Mouse (Mus musculus) liver, embryonic 13.5 days (tissue): ENCODE results near the gene 1700013G24Rik. TPM values are rescaled to one million over a fixed set of nuclear protein-coding genes. Genes with fewer than 3 reads are reported as not detected.

Source experiments
- ATAC-seq: fragments of 200-750 bp; cut with Nextera tagmentation; 2 replicates; pipeline ENCODE4 v1.8.0; 2017; ENCODE audit warnings: low read depth, mild to moderate bottlenecking, moderate number of reproducible peaks, moderate library complexity
- DNase-seq: peaks from one replicate; pipeline ENCODE4 v3.0.0; 2022
- H3K27ac ChIP-seq: fragments of 300-500 bp; sonication (generic); 2 replicates; pipeline ENCODE4 v1.5.1; 2015; ENCODE audit warnings: moderate library complexity, mild to moderate bottlenecking, inconsistent platforms
- H3K27me3 ChIP-seq: fragments of 300-500 bp; sonication (generic); 2 replicates; pipeline ENCODE4 v1.6.1; 2015; ENCODE audit warnings: mild to moderate bottlenecking, inconsistent platforms
- H3K36me3 ChIP-seq: fragments of 300-500 bp; sonication (generic); 2 replicates; pipeline ENCODE4 v1.6.1; 2015; ENCODE audit warnings: mild to moderate bottlenecking, inconsistent platforms
- H3K4me1 ChIP-seq: fragments of 300-500 bp; sonication (generic); replicated peaks from 2 replicates; pipeline ENCODE4 v1.6.1; 2015; ENCODE audit warnings: inconsistent platforms
- H3K4me2 ChIP-seq: fragments of 300-500 bp; sonication (generic); 2 replicates; pipeline ENCODE4 v1.6.1; 2015; ENCODE audit warnings: inconsistent platforms, mild to moderate bottlenecking, moderate library complexity
- H3K4me3 ChIP-seq: fragments of 300-500 bp; sonication (generic); replicated peaks from 2 replicates; pipeline ENCODE4 v1.5.1; 2015; ENCODE audit warnings: mild to moderate bottlenecking, inconsistent platforms
- H3K9ac ChIP-seq: fragments of 300-500 bp; sonication (generic); 2 replicates; pipeline ENCODE4 v1.6.1; 2015; ENCODE audit warnings: mild to moderate bottlenecking, inconsistent platforms
- H3K9me3 ChIP-seq: fragments of 300-500 bp; sonication (generic); replicated peaks from 2 replicates; pipeline ENCODE4 v1.6.1; 2016; ENCODE audit warnings: inconsistent platforms
- WGBS: fragments of 180-500 bp; shearing (Covaris S2); methylation state at CpG from one replicate; pipeline ENCODE4 v1.1.7; 2015; ENCODE audit not compliant: insufficient replicate concordance; 5-methylcytosine and 5-hydroxymethylcytosine counted together
- polyA plus RNA-seq: library from polyadenylated mRNA; unstranded; fragments of >200 nt; fragmentation: Nextera tagmentation; extraction: Ambion mirVana; gene quantifications from 2 replicates; pipeline ENCODE4 v1.2.1, GENCODE M21; 2015

1700013G24Rik gene
- polyA plus RNA-seq, 1 experiment from 2014 or later: not detected

GRCm38 (mm10) chr4:137500149-137500548 is 47.1 kb downstream of the 1700013G24Rik start:
- H3K9ac ChIP-seq: no peak overlapping the region
- H3K27ac ChIP-seq: no peak overlapping the region
- DNase-seq (no peak), ATAC-seq (no peak)
- H3K4me2 ChIP-seq: no peak overlapping the region
- peaks cover 30% of the 10 kb centered on the region for H3K4me1 ChIP-seq
- H3K9me3 ChIP-seq: no peaks in the 10 kb centered on the region
- no peak overlapping the region for H3K4me3 ChIP-seq
- H3K36me3 ChIP-seq: peaks cover 12% of the 10 kb centered on the region; the same call in 1 of the 2 replicates
- 73% methylated on average over 12 of the region's 12 CpGs for WGBS
- H3K27me3 ChIP-seq: no peaks in the 10 kb centered on the region

GRCm38 (mm10) chr4:137500953-137501352 is 47.9 kb downstream of the 1700013G24Rik start:
- no peaks in the 10 kb centered on the region for H3K27me3 ChIP-seq

GRCm38 (mm10) chr4:137502183-137502582 is 49.1 kb downstream of the 1700013G24Rik start:
- Histone ChIP-seq H3K27me3 (no peaks in the 10 kb centered on the region), H3K4me1 (peaks cover 27% of the 10 kb centered on the region), H3K4me3 (no peak overlapping the region), H3K9me3 (no peaks in the 10 kb centered on the region), H3K27ac (no peak overlapping the region), H3K36me3 (peaks cover 12% of the 10 kb centered on the region; the same call in 1 of the 2 replicates), H3K4me2 (no peak overlapping the region), H3K9ac (no peak overlapping the region)
- WGBS: 82% methylated on average over 10 of the region's 10 CpGs
- DNase-seq (no peak), ATAC-seq (no peak)

More at GRCm38 (mm10) chr4:137500953-137501352, 47.9 kb downstream of the 1700013G24Rik start:
- Histone ChIP-seq H3K36me3 (peaks cover 12% of the 10 kb centered on the region; the same call in 1 of the 2 replicates), H3K9me3 (no peaks in the 10 kb centered on the region), H3K4me3 (no peak overlapping the region), H3K4me1 (peaks cover 29% of the 10 kb centered on the region), H3K4me2 (no peak overlapping the region), H3K9ac (no peak overlapping the region), H3K27ac (no peak overlapping the region)
- WGBS: 82% methylated on average over 5 of the region's 5 CpGs
- ATAC-seq: no peak
- DNase-seq: no peak

- no peak overlapping the region for H3K4me3 ChIP-seq
- no peak overlapping the region for H3K4me2 ChIP-seq
- ATAC-seq (no peak), DNase-seq (no peak)
- H3K27ac ChIP-seq: no peak overlapping the region
- peaks cover 12% of the 10 kb centered on the region; the same call in 1 of the 2 replicates for H3K36me3 ChIP-seq
- no peaks in the 10 kb centered on the region for H3K27me3 ChIP-seq
- H3K4me1 ChIP-seq: peaks cover 21% of the 10 kb centered on the region
- 72% methylated on average over 7 of the region's 7 CpGs for WGBS
- H3K9me3 ChIP-seq: no peaks in the 10 kb centered on the region
- H3K9ac ChIP-seq: no peak overlapping the region
Measured at GRCm38 (mm10) chr4:137502801-137503200, 49.7 kb downstream of the 1700013G24Rik start.

GRCm38 (mm10) chr4:137503509-137503971 is 50.5 kb downstream of the 1700013G24Rik start:
- H3K27me3 ChIP-seq: no peaks in the 10 kb centered on the region
- H3K9me3 ChIP-seq: no peaks in the 10 kb centered on the region
- ATAC-seq (no peak), DNase-seq (no peak)
- WGBS: 44% methylated on average over 6 of the region's 6 CpGs
- no peak overlapping the region for H3K27ac ChIP-seq
- no peak overlapping the region for H3K4me3 ChIP-seq
- H3K4me1 ChIP-seq: peaks cover 14% of the 10 kb centered on the region
- no peak overlapping the region for H3K4me2 ChIP-seq
- peaks cover 12% of the 10 kb centered on the region; the same call in 1 of the 2 replicates for H3K36me3 ChIP-seq
- H3K9ac ChIP-seq: no peak overlapping the region

Other genes starting within 250 kb of the 1700013G24Rik start
- gene Wnt4, start 175.8 kb upstream of the 1700013G24Rik start, polyA plus RNA-seq: 0.12 and 0.22 TPM in 2 replicates
- gene Cdc42, start 95.6 kb upstream of the 1700013G24Rik start, polyA plus RNA-seq: 284 and 331 TPM in 2 replicates
- gene Cela3a, start 43.5 kb upstream of the 1700013G24Rik start, polyA plus RNA-seq: not detected in 2 replicates
- gene Cela3b, start 22.7 kb upstream of the 1700013G24Rik start, polyA plus RNA-seq: 0.17 TPM in 1 of 2 replicates, not detected in the other
- 2.6 and 3.2 TPM in 2 replicates for gene Hspg2, start 15.5 kb downstream of the 1700013G24Rik start, polyA plus RNA-seq
- gene Ldlrad2, start 121.3 kb downstream of the 1700013G24Rik start, polyA plus RNA-seq: not detected in 2 replicates
- 36.0 and 44.6 TPM in 2 replicates for gene Usp48, start 140.5 kb downstream of the 1700013G24Rik start, polyA plus RNA-seq
- 1.2 and 1.4 TPM in 2 replicates for gene Rap1gap, start 211.4 kb downstream of the 1700013G24Rik start, polyA plus RNA-seq